Mouse (Mus musculus): ENCODE measurements around the gene Ppcs.

The Ppcs gene

DNA sequence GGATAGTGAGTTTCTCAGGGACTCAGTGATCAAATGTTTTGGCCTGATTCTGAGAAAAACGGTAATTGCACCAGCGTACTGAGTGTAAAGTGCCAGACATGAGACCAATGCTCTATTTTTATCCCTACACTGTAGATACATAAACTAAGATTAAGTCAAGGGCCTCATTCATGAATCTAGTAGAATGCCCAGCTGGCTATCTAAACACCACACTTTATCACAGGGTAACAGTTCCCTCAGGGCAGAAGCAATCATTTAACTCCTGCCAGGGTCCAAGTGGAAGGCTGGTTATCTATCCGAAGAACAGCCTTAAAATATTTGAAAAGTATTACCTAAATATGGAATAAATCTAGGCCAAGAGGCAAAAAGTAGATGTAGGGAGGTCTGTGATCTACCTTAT, 4.3 kb downstream of the Ppcs start:
- DNase-seq (ENCODE audit: low spot score in 2 of 2): no peak

DNA sequence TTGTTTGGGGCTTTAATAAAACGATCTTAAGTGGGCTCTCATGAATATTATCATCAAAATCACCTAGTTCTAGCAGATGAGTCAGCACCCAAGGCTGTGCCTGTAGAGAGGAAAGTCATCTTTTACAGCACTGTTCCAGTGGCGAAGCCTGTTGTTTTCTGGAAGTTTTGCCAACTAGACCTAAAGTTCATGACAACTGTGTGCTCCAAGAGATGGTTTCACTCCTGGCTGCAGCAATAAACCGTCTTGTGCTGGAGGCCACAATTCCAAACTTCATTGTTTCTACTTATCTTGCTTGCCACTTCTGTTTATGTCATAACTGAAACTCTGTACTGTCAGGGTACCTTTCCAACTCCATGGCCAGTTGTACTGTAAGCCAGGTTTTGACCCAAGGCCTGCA, 5.0 kb downstream of the Ppcs start:
- DNase-seq (ENCODE audit: low spot score in 2 of 2): no peak

DNA sequence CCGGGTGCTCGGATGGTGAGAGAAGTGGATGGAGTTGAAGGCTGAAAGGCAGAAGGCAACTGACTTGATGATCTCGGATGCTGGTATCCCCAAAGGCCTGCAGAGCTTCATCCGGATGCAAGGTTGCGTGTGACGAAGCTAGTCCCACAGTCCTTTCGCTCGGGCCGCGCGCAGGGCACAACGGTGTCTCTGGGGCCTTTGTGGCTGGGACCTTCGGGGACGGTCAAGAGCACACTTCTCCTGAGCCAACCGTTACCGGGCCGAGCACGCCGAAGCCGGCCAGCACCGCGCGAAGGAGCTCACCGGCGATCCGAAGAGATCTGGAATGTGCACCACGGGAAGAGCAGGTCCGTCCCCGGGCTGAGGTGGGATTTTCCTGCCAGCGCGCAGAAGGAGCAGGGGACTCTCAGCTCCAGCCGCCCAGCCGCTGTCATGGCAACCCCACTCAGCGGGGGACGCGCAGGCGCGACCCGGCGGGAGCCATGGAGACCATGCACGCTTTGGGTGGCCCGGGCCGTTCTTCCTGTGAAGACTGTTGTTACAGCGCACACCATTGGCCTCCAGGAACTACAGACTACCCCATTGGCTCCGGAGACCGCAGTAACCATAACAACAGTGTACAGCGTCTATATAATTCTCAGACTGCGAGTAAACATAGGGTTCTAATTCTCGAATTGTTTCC, 7.0 kb downstream of the Ppcs start, which contains the start of gene Ccdc30:
TSS of gene Ccdc30 (minus strand) at position 450 of the 682 bp plus-strand sequence.
- peak; percentile 87 to 88 for DNase-seq (ENCODE audit: low spot score in 2 of 2)

GRCm38 (mm10) chr4:119412791-119413190, 9.4 kb downstream of the Ppcs start:
- DNase-seq (ENCODE audit: low spot score in 2 of 2): peak in 1 of 2 experiments; percentile 19

DNA sequence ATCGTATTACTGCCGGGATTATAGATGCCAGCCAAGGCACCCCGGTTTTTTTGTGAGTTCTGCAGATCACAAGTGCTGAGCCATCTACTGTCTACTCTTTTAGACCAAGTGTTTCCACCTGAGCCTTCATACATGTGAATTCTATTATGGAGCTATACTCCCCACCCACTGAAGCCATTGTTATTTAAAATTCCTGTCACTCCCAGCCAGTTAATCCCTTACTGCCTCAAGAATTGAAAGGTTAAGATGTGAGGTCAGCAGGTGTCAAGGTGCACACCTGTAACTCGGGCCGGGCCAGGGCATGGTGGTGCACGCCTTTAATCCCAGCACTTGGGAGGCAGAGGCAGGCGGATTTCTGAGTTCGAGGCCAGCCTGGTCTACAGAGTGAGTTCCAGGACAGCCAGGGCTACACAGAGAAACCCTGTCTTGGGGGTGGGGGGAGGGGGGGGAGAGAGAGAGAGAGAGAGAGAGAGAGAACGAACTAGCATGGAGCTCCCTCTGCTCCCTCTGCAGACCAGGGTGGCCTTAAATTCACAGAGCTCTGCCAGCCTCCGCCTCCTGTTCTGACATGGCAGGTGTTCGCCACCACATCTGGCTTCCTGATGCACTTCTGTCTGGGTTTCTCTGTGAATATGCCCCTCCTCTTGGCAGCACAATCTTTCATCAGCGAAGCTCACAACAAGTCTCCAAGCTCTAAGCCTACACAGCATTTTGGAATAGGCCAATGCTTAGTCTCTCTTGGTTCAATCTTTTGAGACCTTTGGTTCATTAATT, 10.2 kb downstream of the Ppcs start:
- peak; percentile 52 to 66 for DNase-seq (ENCODE audit: low spot score in 2 of 2)

DNA sequence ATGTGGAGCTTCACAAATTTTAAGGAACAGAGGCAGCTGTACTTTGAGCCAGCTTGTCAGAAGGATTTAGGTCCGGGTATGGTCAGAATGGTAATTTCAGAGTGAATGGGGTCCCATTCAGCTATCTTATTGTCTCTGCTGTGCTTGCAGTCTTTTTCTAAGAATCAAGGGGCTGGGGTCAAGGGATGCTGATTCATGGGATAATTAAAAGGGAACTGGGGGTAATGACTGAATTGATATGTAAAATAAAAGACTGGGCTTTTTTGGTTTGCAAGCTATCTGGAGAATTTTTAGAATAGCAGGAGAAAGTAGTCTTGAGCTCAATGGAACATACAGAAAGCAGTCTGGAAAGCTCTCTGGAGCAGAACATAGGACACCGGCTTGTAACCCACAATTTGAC, 18.8 kb downstream of the Ppcs start:
- no peak for DNase-seq (ENCODE audit: low spot score in 2 of 2)

- DNase-seq (ENCODE audit: low spot score in 2 of 2): no peak
Observed at GRCm38 (mm10) chr4:119400896-119401295, 21.3 kb downstream of the Ppcs start.

DNA sequence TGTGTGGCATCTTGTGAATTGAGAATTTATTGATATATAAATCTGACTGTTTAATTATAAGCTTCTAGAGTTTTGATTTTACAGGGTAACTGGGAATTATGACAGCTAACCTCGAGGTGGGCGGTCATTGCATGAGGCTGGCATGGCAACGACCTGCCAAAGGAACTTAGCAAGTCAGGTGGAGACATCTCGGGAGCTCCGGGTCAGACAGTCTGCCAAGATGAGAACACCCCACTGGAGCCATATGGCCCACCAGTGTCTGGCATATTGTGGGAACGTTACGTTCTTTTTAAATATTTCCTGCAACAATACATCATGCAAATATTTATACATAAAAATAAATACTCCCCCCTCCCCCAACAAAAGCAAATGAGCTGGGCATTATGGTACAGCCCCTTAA, 23.5 kb downstream of the Ppcs start:
- DNase-seq (ENCODE audit: low spot score in 2 of 2): no peak

- DNase-seq (ENCODE audit: low spot score in 2 of 2): peak in 1 of 2 experiments; percentile 48
Observed at GRCm38 (mm10) chr4:119390369-119390768, 31.9 kb downstream of the Ppcs start.

DNA sequence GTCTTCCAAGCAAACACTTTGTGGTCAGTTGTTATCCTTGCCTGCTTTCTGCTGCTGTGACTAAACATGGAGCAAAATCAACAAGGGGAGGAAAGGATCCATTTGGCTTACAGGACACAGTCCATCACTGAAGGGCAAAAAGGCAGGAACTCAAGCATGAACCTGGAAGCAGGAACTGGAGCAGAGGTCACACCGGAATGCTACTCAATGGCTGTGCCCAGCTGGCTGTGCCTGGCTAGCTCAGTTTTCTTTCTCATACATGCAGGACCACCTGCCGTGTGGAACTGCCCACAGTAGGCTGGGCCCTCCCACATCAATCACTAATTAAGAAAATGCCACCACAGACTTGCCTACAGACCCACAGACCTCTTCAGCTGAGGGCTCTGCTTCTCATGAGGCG, 33.0 kb downstream of the Ppcs start:
- DNase-seq (ENCODE audit: low spot score in 2 of 2): no peak

- DNase-seq (ENCODE audit: low spot score in 2 of 2): no peak
Observed at GRCm38 (mm10) chr4:119381471-119382190, 40.6 kb downstream of the Ppcs start.

DNA sequence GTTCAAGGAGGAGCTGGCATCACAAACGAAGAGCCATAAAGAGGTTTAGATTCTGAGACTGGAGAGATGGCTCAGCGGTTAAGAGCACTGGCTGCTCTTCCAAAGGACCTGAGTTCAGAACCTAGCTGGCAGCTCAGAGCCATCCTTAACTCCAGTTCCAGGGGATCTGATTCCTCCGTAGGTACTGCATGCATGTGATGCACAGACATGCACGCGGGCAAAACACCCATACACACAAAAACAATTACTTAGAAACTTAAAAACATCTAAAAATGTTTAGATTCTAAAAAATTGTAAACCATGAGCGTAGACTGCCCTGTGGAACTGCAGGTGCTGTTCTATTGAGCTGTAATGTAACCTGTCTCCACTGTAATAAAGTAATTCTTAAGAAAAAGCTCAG, 52.8 kb downstream of the Ppcs start:
- no peak for DNase-seq (ENCODE audit: low spot score in 2 of 2)
